Mouse (Mus musculus): ENCODE results near the gene Ubap1.

DNA sequence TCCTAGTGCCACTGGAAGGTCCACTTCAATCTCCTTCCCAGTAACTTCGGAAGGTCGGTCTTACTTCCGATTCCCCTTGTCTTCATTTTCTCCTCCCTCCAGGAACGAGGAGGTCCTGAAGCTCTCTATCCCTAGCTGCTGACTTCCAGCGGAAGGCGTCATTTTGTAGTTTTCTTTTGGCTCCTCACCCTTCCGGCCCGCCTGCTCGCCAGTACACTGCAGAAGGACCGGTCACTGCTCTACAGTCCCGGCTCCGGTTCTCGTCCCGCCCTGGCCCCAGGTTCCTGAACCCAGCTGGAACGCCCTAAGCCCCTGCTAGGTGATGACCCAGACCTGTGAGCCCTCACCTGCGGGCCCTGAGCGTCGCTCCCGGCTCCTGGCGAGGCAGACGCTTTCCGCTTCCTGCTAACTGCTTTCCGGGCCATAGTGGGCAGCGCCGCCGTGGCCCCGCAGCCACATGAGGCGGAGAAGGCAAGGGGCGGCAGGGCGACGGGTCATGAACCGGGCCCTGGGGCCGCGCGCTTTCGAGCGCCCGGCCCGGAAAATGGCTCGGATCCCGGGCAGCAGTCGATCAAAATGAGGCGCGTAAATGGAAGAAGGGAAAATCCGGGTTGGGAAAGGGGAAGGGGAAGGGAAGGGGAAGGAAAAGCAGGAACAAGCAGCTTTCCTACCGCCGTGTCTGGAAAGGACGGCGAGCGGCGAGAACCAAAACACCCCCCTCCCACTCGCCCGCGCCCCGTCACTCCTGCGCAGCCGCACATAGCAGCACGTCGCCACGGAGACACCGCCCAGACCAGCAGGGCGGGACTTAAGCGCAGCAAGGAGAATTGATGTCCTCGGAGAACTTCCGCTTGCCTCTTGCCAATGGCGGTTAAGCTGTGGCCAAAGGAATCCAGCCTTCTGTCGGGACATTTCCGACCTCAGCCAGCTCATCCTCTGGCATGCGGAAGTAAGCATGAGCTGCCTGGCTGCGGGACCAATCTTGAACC lies 34.4 kb upstream of the Ubap1 start, which contains the start of gene Dcaf12:
- TF ChIP-seq CTCF (conservative IDR thresholded peaks at IDR 0.05; ENCODE audit: insufficient read depth, insufficient read length, low read depth, low read length) (no peak), POLR2A (IDR thresholded peaks at IDR 0.05; ENCODE audit: low read depth, low read length) (peak; percentile 54)
